Mouse (Mus musculus) hindbrain, embryonic 13.5 days (tissue): ENCODE measurements around the gene Tmed8. TPM values are rescaled to one million over a fixed set of nuclear protein-coding genes. Genes with fewer than 3 reads are reported as not detected.

ENCODE experiments used
- ATAC-seq: fragments of 200-750 bp; cut with Nextera tagmentation; 2 replicates; pipeline ENCODE4 v1.8.0; 2017; ENCODE audit warnings: moderate TSS enrichment; ENCODE audit not compliant: low FRiP score
- H3K27ac ChIP-seq: fragments of 300-500 bp; sonication (generic); 2 replicates; pipeline ENCODE4 v1.5.1; 2015; ENCODE audit warnings: inconsistent platforms, mild to moderate bottlenecking, moderate library complexity
- H3K27me3 ChIP-seq: fragments of 300-500 bp; sonication (generic); 2 replicates; pipeline ENCODE4 v1.6.1; 2015; ENCODE audit warnings: mild to moderate bottlenecking, inconsistent platforms
- H3K36me3 ChIP-seq: fragments of 300-500 bp; sonication (generic); 2 replicates; pipeline ENCODE4 v1.6.1; 2015; ENCODE audit warnings: mild to moderate bottlenecking, inconsistent platforms
- H3K4me1 ChIP-seq: fragments of 300-500 bp; sonication (generic); replicated peaks from 2 replicates; pipeline ENCODE4 v1.6.1; 2015; ENCODE audit warnings: inconsistent platforms
- H3K4me2 ChIP-seq: fragments of 300-500 bp; sonication (generic); 2 replicates; pipeline ENCODE4 v1.6.1; 2015; ENCODE audit warnings: inconsistent platforms, mild to moderate bottlenecking, moderate library complexity
- H3K4me3 ChIP-seq: fragments of 300-500 bp; sonication (generic); 2 replicates; pipeline ENCODE4 v1.5.1; 2015; ENCODE audit warnings: mild to moderate bottlenecking, inconsistent platforms
- H3K9ac ChIP-seq: fragments of 300-500 bp; sonication (generic); 2 replicates; pipeline ENCODE4 v1.6.1; 2015; ENCODE audit warnings: mild to moderate bottlenecking, inconsistent platforms
- H3K9me3 ChIP-seq: fragments of 300-500 bp; sonication (generic); 2 replicates; pipeline ENCODE4 v1.6.1; 2016; ENCODE audit warnings: inconsistent platforms
- WGBS: fragments of 180-500 bp; shearing (Covaris S2); methylation state at CpG from one replicate; pipeline ENCODE4 v1.1.7; 2015; 5-methylcytosine and 5-hydroxymethylcytosine counted together
- polyA plus RNA-seq: library from polyadenylated mRNA; unstranded; fragments of >200 nt; fragmentation: Nextera tagmentation; extraction: Ambion mirVana; gene quantifications from 2 replicates; pipeline ENCODE4 v1.2.1, GENCODE M21; 2015

The Tmed8 gene
- polyA plus RNA-seq, 1 experiment from 2014 or later: 4.2 TPM

GRCm38 (mm10) chr12:87201694-87202093, 1.4 kb upstream of the Tmed8 start:
- H3K4me1 ChIP-seq: peaks cover 25% of the 10 kb centered on the region
- H3K9ac ChIP-seq: no peak overlapping the region
- ATAC-seq: no peak
- H3K4me3 ChIP-seq: no peak overlapping the region
- 68% methylated on average over 5 of the region's 5 CpGs for WGBS
- no peaks in the 10 kb centered on the region for H3K9me3 ChIP-seq
- H3K27me3 ChIP-seq: no peaks in the 10 kb centered on the region
- H3K4me2 ChIP-seq: no peak overlapping the region
- H3K36me3 ChIP-seq: no peaks in the 10 kb centered on the region
- H3K27ac ChIP-seq: no peak overlapping the region

GRCm38 (mm10) chr12:87199206-87199972, 865 bp downstream of the Tmed8 start, which contains the start of gene Samd15:
Gene Samd15, plus strand, starts transcription at chr12:87199723.
- H3K4me2 ChIP-seq: peak within 1 kb of the TSS; percentile 66
- no peaks in the 10 kb centered on the region for H3K36me3 ChIP-seq
- H3K4me1 ChIP-seq: peaks cover 25% of the 10 kb centered on the region
- H3K4me3 ChIP-seq: peak within 1 kb of the TSS; percentile 85
- under 1% methylated on average over 29 of the region's 38 CpGs for WGBS
- H3K27ac ChIP-seq: peak within 1 kb of the TSS; percentile 94
- no peaks in the 10 kb centered on the region for H3K9me3 ChIP-seq
- no peaks in the 10 kb centered on the region for H3K27me3 ChIP-seq
- peak; percentile 65 for ATAC-seq
- peak within 1 kb of the TSS; percentile 94 for H3K9ac ChIP-seq

- Histone ChIP-seq H3K36me3 (no peaks in the 10 kb centered on the region), H3K9ac (peak overlapping the region; percentile 94), H3K27me3 (no peaks in the 10 kb centered on the region), H3K9me3 (no peaks in the 10 kb centered on the region), H3K27ac (no peak overlapping the region), H3K4me2 (peak overlapping the region; percentile 66), H3K4me3 (peak overlapping the region; percentile 85), H3K4me1 (peaks cover 25% of the 10 kb centered on the region)
- WGBS: 47% methylated on average over 6 of the region's 6 CpGs
- no peak for ATAC-seq
These were observed 1.5 kb downstream of the Tmed8 start for GRCm38 (mm10) chr12:87198792-87199191.

- no peak for ATAC-seq
- H3K4me1 ChIP-seq: peaks cover 25% of the 10 kb centered on the region
These were observed 3.9 kb downstream of the Tmed8 start for GRCm38 (mm10) chr12:87196310-87196709.

GRCm38 (mm10) chr12:87195069-87195468, 5.2 kb downstream of the Tmed8 start:
- Histone ChIP-seq H3K4me3 (no peak overlapping the region), H3K4me2 (no peak overlapping the region), H3K9ac (no peak overlapping the region), H3K9me3 (no peaks in the 10 kb centered on the region), H3K27me3 (no peaks in the 10 kb centered on the region), H3K27ac (no peak overlapping the region), H3K4me1 (peaks cover 22% of the 10 kb centered on the region), H3K36me3 (no peaks in the 10 kb centered on the region)
- ATAC-seq: no peak
- WGBS: 86% methylated on average over 1 of the region's 1 CpGs

More at GRCm38 (mm10) chr12:87196310-87196709, 3.9 kb downstream of the Tmed8 start:
- H3K27ac ChIP-seq: no peak overlapping the region
- H3K27me3 ChIP-seq: no peaks in the 10 kb centered on the region
- H3K4me2 ChIP-seq: no peak overlapping the region
- no peaks in the 10 kb centered on the region for H3K9me3 ChIP-seq
- H3K4me3 ChIP-seq: no peak overlapping the region
- no peak overlapping the region for H3K9ac ChIP-seq
- H3K36me3 ChIP-seq: no peaks in the 10 kb centered on the region

- no peak for ATAC-seq
- Histone ChIP-seq H3K4me3 (no peak overlapping the region), H3K36me3 (no peaks in the 10 kb centered on the region), H3K9ac (no peak overlapping the region), H3K4me2 (no peak overlapping the region), H3K27me3 (no peaks in the 10 kb centered on the region), H3K9me3 (no peaks in the 10 kb centered on the region), H3K27ac (no peak overlapping the region), H3K4me1 (peaks cover 11% of the 10 kb centered on the region)
- WGBS: 92% methylated on average over 3 of the region's 3 CpGs
These were observed 7.2 kb downstream of the Tmed8 start for GRCm38 (mm10) chr12:87193008-87193407.

- 98% methylated on average over 4 of the region's 4 CpGs for WGBS
- Histone ChIP-seq H3K4me3 (no peak overlapping the region), H3K4me2 (no peak overlapping the region), H3K36me3 (peaks cover 51% of the 10 kb centered on the region), H3K27ac (no peak overlapping the region), H3K9ac (no peak overlapping the region), H3K27me3 (no peaks in the 10 kb centered on the region), H3K9me3 (no peaks in the 10 kb centered on the region), H3K4me1 (no peaks in the 10 kb centered on the region)
- ATAC-seq: no peak
These were observed 22.6 kb downstream of the Tmed8 start for GRCm38 (mm10) chr12:87177631-87178030.

GRCm38 (mm10) chr12:87175194-87175946, 24.9 kb downstream of the Tmed8 start:
- Histone ChIP-seq H3K27ac (peak overlapping the region; percentile 13; the same call in 1 of the 2 replicates), H3K9me3 (no peaks in the 10 kb centered on the region), H3K4me1 (no peaks in the 10 kb centered on the region), H3K4me3 (no peak overlapping the region), H3K9ac (no peak overlapping the region), H3K27me3 (no peaks in the 10 kb centered on the region), H3K36me3 (peaks cover 66% of the 10 kb centered on the region), H3K4me2 (no peak overlapping the region)
- no peak for ATAC-seq
- 83% methylated on average over 4 of the region's 4 CpGs for WGBS

- H3K9ac ChIP-seq: no peak overlapping the region
- no peaks in the 10 kb centered on the region for H3K9me3 ChIP-seq
- no peak for ATAC-seq
- WGBS: 92% methylated on average over 5 of the region's 5 CpGs
- no peak overlapping the region for H3K4me3 ChIP-seq
- H3K4me1 ChIP-seq: no peaks in the 10 kb centered on the region; the same call in 1 of the 2 replicates
- H3K36me3 ChIP-seq: peaks cover 36% of the 10 kb centered on the region
- no peaks in the 10 kb centered on the region for H3K27me3 ChIP-seq
- H3K27ac ChIP-seq: no peak overlapping the region
- no peak overlapping the region for H3K4me2 ChIP-seq
These were observed 39.4 kb downstream of the Tmed8 start for GRCm38 (mm10) chr12:87160815-87161214.

GRCm38 (mm10) chr12:87160310-87160709, 39.9 kb downstream of the Tmed8 start:
- H3K4me1 ChIP-seq: no peaks in the 10 kb centered on the region; the same call in 1 of the 2 replicates
- H3K27ac ChIP-seq: no peak overlapping the region
- H3K4me2 ChIP-seq: no peak overlapping the region
- H3K4me3 ChIP-seq: no peak overlapping the region
- no peaks in the 10 kb centered on the region for H3K9me3 ChIP-seq
- no peaks in the 10 kb centered on the region for H3K27me3 ChIP-seq
- no peak overlapping the region for H3K9ac ChIP-seq
- no peak for ATAC-seq
- peaks cover 33% of the 10 kb centered on the region for H3K36me3 ChIP-seq
- 91% methylated on average over 1 of the region's 1 CpGs for WGBS

- no peak for ATAC-seq
- Histone ChIP-seq H3K9ac (no peak overlapping the region), H3K27ac (no peak overlapping the region), H3K27me3 (no peaks in the 10 kb centered on the region), H3K4me1 (no peaks in the 10 kb centered on the region; the same call in 1 of the 2 replicates), H3K36me3 (peaks cover 16% of the 10 kb centered on the region; the same call in 1 of the 2 replicates), H3K9me3 (no peaks in the 10 kb centered on the region), H3K4me3 (no peak overlapping the region), H3K4me2 (no peak overlapping the region)
- WGBS: 79% methylated on average over 7 of the region's 7 CpGs
These were observed 42.2 kb downstream of the Tmed8 start for GRCm38 (mm10) chr12:87158099-87158498.

- Histone ChIP-seq H3K9ac (no peak overlapping the region), H3K27ac (no peak overlapping the region), H3K4me1 (no peaks in the 10 kb centered on the region; the same call in 1 of the 2 replicates), H3K27me3 (no peaks in the 10 kb centered on the region), H3K4me2 (no peak overlapping the region), H3K4me3 (no peak overlapping the region), H3K36me3 (peaks cover 11% of the 10 kb centered on the region; the same call in 1 of the 2 replicates), H3K9me3 (no peaks in the 10 kb centered on the region)
- 55% methylated on average over 4 of the region's 4 CpGs for WGBS
- no peak for ATAC-seq
These were observed 42.9 kb downstream of the Tmed8 start for GRCm38 (mm10) chr12:87157361-87157760.
